Mouse (Mus musculus): Measurements from ENCODE around the gene A630076J17Rik.

Gene A630076J17Rik

GRCm38 (mm10) chr3:107229221-107229620, 1.2 kb upstream of the A630076J17Rik start:
- in situ Hi-C loops (cut with MseI, MboI) = no loop called here

GRCm38 (mm10) chr3:107229822-107230221, 592 bp upstream of the A630076J17Rik start:
- in situ Hi-C loops (cut with MseI, MboI) = loop anchor here (10.0 kb wide), 1 partner anchor 235 kb away; no protein-coding TSS in a partner anchor

- in situ Hi-C loops (cut with MseI, MboI) = loop anchor here (10.0 kb wide), 1 partner anchor 234 kb away; no protein-coding TSS in a partner anchor
Observed at GRCm38 (mm10) chr3:107231202-107231601, 788 bp downstream of the A630076J17Rik start.

- in situ Hi-C loops (cut with MseI, MboI) = loop anchor here (10.0 kb wide), 1 partner anchor 231 kb away; no protein-coding TSS in a partner anchor
Observed at GRCm38 (mm10) chr3:107233351-107233813, 3.0 kb downstream of the A630076J17Rik start.

- in situ Hi-C loops (cut with MseI, MboI) = loop anchor here (10.0 kb wide), 1 partner anchor 231 kb away; no protein-coding TSS in a partner anchor
Observed at GRCm38 (mm10) chr3:107233945-107234344, 3.5 kb downstream of the A630076J17Rik start.

- in situ Hi-C loops (cut with MseI, MboI) = loop anchor here (10.0 kb wide), 1 partner anchor 227 kb away; no protein-coding TSS in a partner anchor
Observed at GRCm38 (mm10) chr3:107238051-107238450, 7.6 kb downstream of the A630076J17Rik start.

GRCm38 (mm10) chr3:107238471-107238980, 8.1 kb downstream of the A630076J17Rik start:
- in situ Hi-C loops (cut with MseI, MboI) = loop anchor here (10.0 kb wide), 1 partner anchor 226 kb away; no protein-coding TSS in a partner anchor

GRCm38 (mm10) chr3:107239607-107240006, 9.2 kb downstream of the A630076J17Rik start, which contains the start of gene Prok1:
TSS of gene Prok1 (minus strand) at chr3:107239707.
- in situ Hi-C loops (cut with MseI, MboI) = loop anchor here (10.0 kb wide), 1 partner anchor 225 kb away; no protein-coding TSS in a partner anchor

GRCm38 (mm10) chr3:107241389-107242094, 11.1 kb downstream of the A630076J17Rik start:
- in situ Hi-C loops (cut with MseI, MboI) = no loop called here

- in situ Hi-C loops (cut with MseI, MboI) = no loop called here
Observed at GRCm38 (mm10) chr3:107246876-107247275, 16.5 kb downstream of the A630076J17Rik start.

- in situ Hi-C loops (cut with MseI, MboI) = no loop called here
Observed at GRCm38 (mm10) chr3:107249042-107249441, 18.6 kb downstream of the A630076J17Rik start.

GRCm38 (mm10) chr3:107250320-107250719, 19.9 kb downstream of the A630076J17Rik start:
- in situ Hi-C loops (cut with MseI, MboI) = no loop called here

GRCm38 (mm10) chr3:107252035-107252434, 21.6 kb downstream of the A630076J17Rik start:
- in situ Hi-C loops (cut with MseI, MboI) = no loop called here

- in situ Hi-C loops (cut with MseI, MboI) = no loop called here
Observed at GRCm38 (mm10) chr3:107253925-107254324, 23.5 kb downstream of the A630076J17Rik start.

GRCm38 (mm10) chr3:107255992-107256391, 25.6 kb downstream of the A630076J17Rik start:
- in situ Hi-C loops (cut with MseI, MboI) = no loop called here

- in situ Hi-C loops (cut with MseI, MboI) = no loop called here
Observed at GRCm38 (mm10) chr3:107256724-107257123, 26.3 kb downstream of the A630076J17Rik start.

- in situ Hi-C loops (cut with MseI, MboI) = no loop called here
Observed at GRCm38 (mm10) chr3:107257924-107258323, 27.5 kb downstream of the A630076J17Rik start.

GRCm38 (mm10) chr3:107260956-107261850, 30.8 kb downstream of the A630076J17Rik start:
- in situ Hi-C loops (cut with MseI, MboI) = no loop called here

GRCm38 (mm10) chr3:107261851-107262165, 31.4 kb downstream of the A630076J17Rik start:
- in situ Hi-C loops (cut with MseI, MboI) = no loop called here

GRCm38 (mm10) chr3:107266814-107267345, 36.5 kb downstream of the A630076J17Rik start:
- in situ Hi-C loops (cut with MseI, MboI) = no loop called here

- in situ Hi-C loops (cut with MseI, MboI) = no loop called here
Observed at GRCm38 (mm10) chr3:107272433-107272832, 42.0 kb downstream of the A630076J17Rik start.
